Mouse (Mus musculus) intestine, embryonic 14.5 days (tissue): ENCODE results near the gene Cdc26. TPM values are rescaled to one million over a fixed set of nuclear protein-coding genes. Genes with fewer than 3 reads are reported as not detected.

Experiments used
- ATAC-seq: fragments of 200-750 bp; cut with Nextera tagmentation; replicated peaks from 2 replicates; pipeline ENCODE4 v1.8.0; 2017; ENCODE audit warnings: low read depth, moderate number of reproducible peaks, moderate TSS enrichment, moderate library complexity; ENCODE audit not compliant: low FRiP score, low TSS enrichment
- DNase-seq: peaks from one replicate; pipeline ENCODE4 v3.0.0-alpha.2; 2018; ENCODE audit warnings: low spot score
- H3K27ac ChIP-seq: fragments of 300-500 bp; sonication (generic); 2 replicates; pipeline ENCODE4 v1.5.1; 2014; ENCODE audit warnings: low read depth, mild to moderate bottlenecking, control low read depth
- H3K27me3 ChIP-seq: fragments of 300-500 bp; sonication (generic); replicated peaks from 2 replicates; pipeline ENCODE4 v1.6.1; 2014; ENCODE audit warnings: low read length, control low read depth; ENCODE audit not compliant: control insufficient read depth, insufficient read depth
- H3K36me3 ChIP-seq: fragments of 300-500 bp; sonication (generic); 2 replicates; pipeline ENCODE4 v1.6.1; 2014; ENCODE audit warnings: low read length, control low read depth; ENCODE audit not compliant: control insufficient read depth, insufficient read depth
- H3K4me1 ChIP-seq: fragments of 300-500 bp; sonication (generic); replicated peaks from 2 replicates; pipeline ENCODE4 v1.6.1; 2014; ENCODE audit warnings: low read length, control low read depth, mixed read lengths; ENCODE audit not compliant: control insufficient read depth, insufficient read depth
- H3K4me2 ChIP-seq: fragments of 300-500 bp; sonication (generic); 2 replicates; pipeline ENCODE4 v1.6.1; 2014; ENCODE audit warnings: low read length
- H3K4me3 ChIP-seq: fragments of 300-500 bp; sonication (generic); 2 replicates; pipeline ENCODE4 v1.5.1; 2014; ENCODE audit warnings: low read depth, low read length, control low read depth, mixed read lengths
- H3K9ac ChIP-seq: fragments of 300-500 bp; sonication (generic); 2 replicates; pipeline ENCODE4 v1.6.1; 2014; ENCODE audit warnings: mild to moderate bottlenecking, low read length
- H3K9me3 ChIP-seq: fragments of 300-500 bp; sonication (generic); 2 replicates; pipeline ENCODE4 v1.6.1; 2016; ENCODE audit warnings: low read length, control low read depth; ENCODE audit not compliant: control insufficient read depth
- WGBS: fragments of 180-500 bp; shearing (Covaris S2); extraction: QIAGEN DNeasy Blood & Tissue Kit; methylation state at CpG from one replicate; pipeline ENCODE4 v1.1.7; 2014; 5-methylcytosine and 5-hydroxymethylcytosine counted together
- polyA plus RNA-seq: library from polyadenylated mRNA; unstranded; fragments of >200 nt; fragmentation: Nextera tagmentation; extraction: Ambion mirVana; gene quantifications from 2 replicates; pipeline ENCODE4 v1.2.1, GENCODE M21; 2014

Cdc26 gene
- polyA plus RNA-seq, 1 experiment from 2014 or later, result 166 TPM

GRCm38 (mm10) chr4:62433939-62434870 lies 25.8 kb upstream of the Cdc26 start:
- H3K27me3 ChIP-seq, result no peaks in the 10 kb centered on the region
- 72% methylated on average over 7 of the region's 7 CpGs for WGBS
- no peak overlapping the region for H3K9ac ChIP-seq
- no peaks in the 10 kb centered on the region for H3K36me3 ChIP-seq
- H3K9me3 ChIP-seq, result no peaks in the 10 kb centered on the region
- no peak overlapping the region for H3K27ac ChIP-seq
- no peaks in the 10 kb centered on the region for H3K4me1 ChIP-seq
- H3K4me3 ChIP-seq, result no peak overlapping the region
- DNase-seq (no peak), ATAC-seq (no peak)
- no peak overlapping the region for H3K4me2 ChIP-seq

- Histone ChIP-seq H3K36me3 (no peaks in the 10 kb centered on the region; the same call in 1 of the 2 replicates), H3K27ac (no peak overlapping the region), H3K4me1 (no peaks in the 10 kb centered on the region), H3K4me2 (no peak overlapping the region), H3K27me3 (no peaks in the 10 kb centered on the region), H3K9me3 (no peaks in the 10 kb centered on the region), H3K4me3 (no peak overlapping the region), H3K9ac (no peak overlapping the region)
- WGBS, result 83% methylated on average over 4 of the region's 4 CpGs
- no peak for ATAC-seq
- no peak for DNase-seq
Measured at GRCm38 (mm10) chr4:62431522-62431921, 23.1 kb upstream of the Cdc26 start.

DNA sequence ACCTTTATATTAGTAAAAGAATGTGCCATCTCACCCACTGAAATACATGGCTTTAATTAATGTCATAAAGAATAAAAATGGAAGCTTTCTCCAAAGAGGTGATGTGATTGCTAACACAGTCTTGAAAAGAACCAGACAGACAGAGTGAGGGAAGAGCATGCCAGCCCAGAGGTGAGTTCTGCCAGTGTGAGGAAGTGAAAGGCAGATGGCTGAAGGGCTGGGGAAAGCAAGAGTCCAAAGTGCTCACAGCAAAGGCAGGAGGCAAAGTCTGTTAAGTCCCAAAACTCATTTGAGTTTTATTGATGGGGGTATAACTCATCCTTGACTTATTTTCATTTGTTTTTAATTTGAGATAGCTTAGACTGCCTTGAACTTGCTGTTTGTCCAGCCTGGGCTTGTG lies 22.2 kb upstream of the Cdc26 start:
- H3K9me3 ChIP-seq, result no peaks in the 10 kb centered on the region
- ATAC-seq (no peak), DNase-seq (no peak)
- H3K9ac ChIP-seq, result no peak overlapping the region
- H3K4me3 ChIP-seq, result no peak overlapping the region
- H3K27me3 ChIP-seq, result no peaks in the 10 kb centered on the region
- no peak overlapping the region for H3K27ac ChIP-seq
- peaks cover 4% of the 10 kb centered on the region; the same call in 1 of the 2 replicates for H3K36me3 ChIP-seq
- H3K4me1 ChIP-seq, result no peaks in the 10 kb centered on the region
- no peak overlapping the region for H3K4me2 ChIP-seq

- H3K4me3 ChIP-seq, result no peak overlapping the region
- no peak overlapping the region for H3K9ac ChIP-seq
- H3K4me1 ChIP-seq, result no peaks in the 10 kb centered on the region
- H3K4me2 ChIP-seq, result no peak overlapping the region
- H3K27ac ChIP-seq, result no peak overlapping the region
- ATAC-seq, result no peak
- H3K27me3 ChIP-seq, result no peaks in the 10 kb centered on the region
- no peaks in the 10 kb centered on the region for H3K9me3 ChIP-seq
- peaks cover 15% of the 10 kb centered on the region for H3K36me3 ChIP-seq
- 88% methylated on average over 9 of the region's 9 CpGs for WGBS
- no peak for DNase-seq
Measured at GRCm38 (mm10) chr4:62429616-62430015, 21.2 kb upstream of the Cdc26 start.

DNA sequence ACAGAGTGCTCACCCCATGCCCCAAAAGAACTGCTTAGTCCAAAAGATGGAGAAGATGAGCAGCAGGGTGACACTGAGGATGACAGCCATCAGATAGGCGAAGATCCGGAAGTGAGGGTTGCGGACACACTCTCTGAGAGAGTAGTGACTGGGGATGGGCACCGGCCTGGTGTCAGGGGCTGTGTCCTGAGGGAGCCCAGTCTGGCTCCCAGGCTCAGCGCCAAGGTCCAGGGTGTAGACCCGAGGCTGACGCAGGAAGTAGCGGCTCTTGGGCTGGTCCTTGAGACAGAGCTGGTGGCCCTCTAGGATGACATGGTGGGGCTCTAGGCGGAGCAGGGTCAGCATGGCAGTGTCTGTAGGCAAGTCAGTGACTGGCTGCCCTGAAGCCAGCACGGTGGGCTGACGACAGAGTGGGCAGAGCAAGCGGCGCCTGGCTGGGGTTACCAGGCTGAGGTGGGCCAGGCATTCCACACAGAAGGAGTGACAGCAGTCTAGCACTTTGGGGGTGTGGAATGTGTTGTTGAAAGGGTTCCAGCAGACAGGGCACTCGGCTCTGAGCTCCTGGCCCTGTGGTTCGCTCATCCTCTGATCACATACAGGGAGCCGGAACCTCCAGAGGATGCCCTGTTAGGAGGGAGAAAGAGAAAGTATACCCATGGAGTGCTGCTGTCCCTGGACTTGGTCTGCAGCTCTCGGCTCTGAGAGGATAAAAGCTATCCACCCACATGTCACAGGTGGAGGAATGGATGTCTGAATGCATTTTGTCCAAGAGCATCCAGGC lies 19.7 kb upstream of the Cdc26 start:
- 71% methylated on average over 17 of the region's 17 CpGs for WGBS
- Histone ChIP-seq H3K9ac (no peak overlapping the region), H3K4me1 (no peaks in the 10 kb centered on the region), H3K27me3 (no peaks in the 10 kb centered on the region), H3K4me2 (no peak overlapping the region), H3K4me3 (no peak overlapping the region), H3K27ac (no peak overlapping the region), H3K36me3 (peaks cover 29% of the 10 kb centered on the region), H3K9me3 (no peaks in the 10 kb centered on the region)
- no peak for DNase-seq
- ATAC-seq, result no peak

DNA sequence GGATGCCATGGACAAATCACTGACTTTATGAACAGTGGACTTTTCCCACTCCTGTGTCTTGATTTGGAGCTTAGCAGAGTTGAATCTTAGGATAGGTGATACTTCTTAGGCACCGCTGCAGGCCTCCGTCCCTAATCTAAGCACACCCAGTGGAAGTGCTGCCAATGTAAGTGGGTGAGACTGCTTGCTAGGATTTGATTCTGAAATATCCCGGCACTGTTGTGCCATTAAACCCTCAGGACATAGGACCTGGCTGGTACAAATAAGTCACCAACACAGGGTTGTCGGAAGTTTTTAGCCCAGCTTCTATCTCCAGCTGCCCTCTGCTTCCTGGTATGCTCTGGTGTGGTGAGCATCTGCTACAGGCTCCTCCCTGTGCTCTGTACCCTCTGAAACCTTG lies 17.4 kb upstream of the Cdc26 start:
- Histone ChIP-seq H3K4me1 (no peaks in the 10 kb centered on the region), H3K27me3 (no peaks in the 10 kb centered on the region), H3K27ac (no peak overlapping the region), H3K4me3 (no peak overlapping the region), H3K9ac (no peak overlapping the region), H3K4me2 (no peak overlapping the region), H3K9me3 (no peaks in the 10 kb centered on the region), H3K36me3 (peaks cover 52% of the 10 kb centered on the region)
- DNase-seq (no peak), ATAC-seq (no peak)
- WGBS, result 95% methylated on average over 4 of the region's 4 CpGs

DNA sequence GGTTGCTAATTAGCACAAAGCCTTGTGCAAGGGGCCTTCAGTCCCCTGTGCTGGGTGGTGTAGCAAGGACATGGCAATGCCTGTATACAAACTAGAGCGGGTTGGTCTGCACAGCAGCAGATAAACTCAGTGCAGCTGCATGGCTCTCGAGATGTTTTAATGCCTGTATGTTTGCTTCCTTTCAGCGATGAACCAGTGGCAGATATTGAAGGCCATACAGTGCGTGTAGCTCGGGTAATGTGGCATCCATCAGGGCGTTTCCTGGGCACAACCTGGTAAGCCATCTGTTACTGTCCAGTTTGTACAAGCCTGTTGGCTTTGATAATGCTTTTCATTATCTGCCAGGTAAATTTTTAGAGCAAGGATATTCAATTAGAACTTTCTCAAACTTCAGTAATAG lies 10.6 kb upstream of the Cdc26 start:
- 91% methylated on average over 6 of the region's 6 CpGs for WGBS
- Histone ChIP-seq H3K27ac (no peak overlapping the region), H3K4me2 (no peak overlapping the region), H3K9ac (no peak overlapping the region), H3K27me3 (no peaks in the 10 kb centered on the region), H3K4me1 (no peaks in the 10 kb centered on the region), H3K4me3 (no peak overlapping the region), H3K36me3 (peaks cover 100% of the 10 kb centered on the region), H3K9me3 (no peaks in the 10 kb centered on the region)
- no peak for DNase-seq
- ATAC-seq, result no peak

DNA sequence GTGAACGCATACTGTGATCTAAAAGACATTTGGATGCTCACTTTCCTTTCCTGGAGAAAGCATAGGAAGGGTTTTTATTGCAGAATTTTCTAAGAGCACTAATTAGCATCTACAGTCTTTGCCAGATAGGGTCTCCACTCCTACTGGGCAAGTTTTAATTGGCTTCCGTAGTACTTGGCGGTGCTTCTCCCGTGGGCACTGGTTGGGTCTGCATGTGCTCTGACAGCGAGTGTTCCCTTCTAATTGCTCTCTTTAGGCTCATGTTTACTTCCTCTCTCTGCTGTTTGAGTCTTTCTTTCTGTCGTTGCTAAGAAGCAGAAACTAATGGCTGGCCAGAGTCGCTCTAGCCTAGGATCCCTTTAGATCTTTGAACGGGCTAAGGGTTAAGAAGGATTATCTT lies 10.0 kb upstream of the Cdc26 start:
- 92% methylated on average over 8 of the region's 8 CpGs for WGBS
- no peak overlapping the region for H3K4me3 ChIP-seq
- peaks cover 100% of the 10 kb centered on the region for H3K36me3 ChIP-seq

More for the DNA sequence above, 10.0 kb upstream of the Cdc26 start:
- Histone ChIP-seq H3K9me3 (no peaks in the 10 kb centered on the region), H3K4me2 (no peak overlapping the region), H3K27me3 (no peaks in the 10 kb centered on the region), H3K9ac (no peak overlapping the region), H3K27ac (no peak overlapping the region), H3K4me1 (no peaks in the 10 kb centered on the region)
- ATAC-seq (no peak), DNase-seq (no peak)
